Mouse (Mus musculus) mouse trophoblast stem cell (cell line): ENCODE results near the gene Clec4n.
"Not testable (repeated sequence)": the region's sequence is repeated elsewhere in the genome, so short reads cannot be mapped to it uniquely, and the experiment has no call there.

Experiments used
- in situ Hi-C, 2 experiments: fragments of 300-500 bp; cut with MseI, MboI; formaldehyde crosslinking; loops; 2 replicates in 1 of 2; 3 replicates in 1 of 2; pipeline ENCODE4 v1.15.1; 2025

The Clec4n gene

DNA sequence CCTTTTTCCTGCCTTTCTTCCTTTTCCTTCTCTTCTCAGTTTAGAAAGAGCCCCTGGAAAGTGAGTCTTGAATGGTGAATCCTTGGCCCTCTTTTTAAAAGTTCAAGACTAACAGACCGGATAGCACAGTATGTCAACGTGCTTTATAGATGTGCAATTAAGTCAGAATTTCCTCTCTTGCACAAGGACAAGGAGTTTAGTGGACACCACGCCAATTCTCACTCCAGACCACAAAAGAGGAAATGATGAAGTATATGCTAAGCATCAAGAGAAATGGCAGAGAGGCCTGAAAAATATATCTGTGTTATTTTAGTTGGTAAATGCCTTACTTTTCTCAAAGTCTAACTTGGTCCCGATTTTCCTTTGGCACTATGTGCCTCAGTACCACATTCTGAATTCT lies 60.1 kb downstream of the Clec4n start, which contains the start of gene Clec4e:
TSS of gene Clec4e (minus strand) at position 118 of the 400 bp plus-strand sequence.
- in situ Hi-C loops: no loop called here

DNA sequence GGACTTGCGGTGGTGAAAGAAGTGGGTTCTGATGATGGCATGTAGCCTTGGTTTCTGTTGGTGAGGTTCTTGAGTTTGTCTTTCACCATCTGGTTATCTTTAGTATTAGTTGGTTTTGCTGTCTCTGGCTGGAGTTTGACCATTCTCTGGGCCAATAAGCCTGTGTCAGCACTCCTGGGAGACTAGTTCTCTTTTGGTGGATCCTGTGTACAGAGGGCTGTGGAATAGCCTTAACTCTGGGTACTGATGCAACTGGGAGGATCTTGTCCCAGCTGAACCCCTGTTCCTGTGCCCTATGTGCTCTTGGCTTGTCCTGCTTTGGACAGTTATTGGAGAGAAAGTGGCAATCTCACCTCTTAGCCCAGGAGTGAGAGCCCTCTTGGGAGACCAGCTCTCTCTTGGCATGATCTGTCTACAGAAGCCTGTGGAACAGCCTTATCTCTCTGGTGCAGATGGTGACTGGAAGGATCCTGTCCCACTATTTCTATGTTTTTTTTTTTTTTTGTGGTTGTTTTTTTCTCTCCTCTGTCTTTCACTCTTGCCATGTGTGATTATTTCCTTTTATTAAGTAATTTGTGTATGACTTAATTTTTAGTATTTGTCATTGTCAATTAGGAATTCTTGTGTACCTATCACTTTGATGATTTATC lies 63.2 kb downstream of the Clec4n start:
- in situ Hi-C loops: no loop called here

DNA sequence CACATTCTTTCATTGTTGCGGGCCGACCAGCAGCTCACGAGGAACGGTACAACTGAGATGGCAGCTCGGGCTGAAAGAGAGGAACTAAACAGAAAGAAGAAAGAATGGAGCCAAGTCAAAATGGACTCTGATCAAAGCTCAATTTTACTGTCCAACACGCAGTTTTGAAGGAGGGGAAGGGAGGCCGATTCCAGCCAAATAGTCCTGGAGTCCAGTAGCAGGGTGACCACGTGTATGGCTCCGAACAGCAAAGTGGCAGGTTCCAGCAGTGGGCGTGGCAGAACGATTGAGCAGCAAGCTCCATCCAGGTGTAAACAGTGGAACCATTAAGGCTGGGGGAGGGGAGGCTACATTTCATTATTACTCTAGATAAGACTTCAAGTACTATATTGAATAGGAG lies 63.9 kb downstream of the Clec4n start:
- in situ Hi-C loops: not testable (repeated sequence)
